Mouse (Mus musculus) intestine, postnatal 0 days (tissue): ENCODE results near the gene Gucy1b1. TPM values are rescaled to one million over a fixed set of nuclear protein-coding genes. Genes with fewer than 3 reads are reported as not detected.

ENCODE experiments used
- ATAC-seq: fragments of 200-750 bp; cut with Nextera tagmentation; 2 replicates; pipeline ENCODE4 v1.8.0; 2017; ENCODE audit warnings: mild to moderate bottlenecking, moderate TSS enrichment, moderate library complexity
- H3K27ac ChIP-seq: fragments of 300-500 bp; sonication (generic); 2 replicates; pipeline ENCODE4 v1.5.1; 2014; ENCODE audit warnings: mild to moderate bottlenecking, low read depth, low read length, moderate library complexity
- H3K27me3 ChIP-seq: fragments of 300-500 bp; sonication (generic); replicated peaks from 2 replicates; pipeline ENCODE4 v1.6.1; 2014; ENCODE audit warnings: low read length, mixed read lengths; ENCODE audit not compliant: control insufficient read depth, insufficient read depth
- H3K36me3 ChIP-seq: fragments of 300-500 bp; sonication (generic); 2 replicates; pipeline ENCODE4 v1.6.1; 2014; ENCODE audit warnings: mild to moderate bottlenecking, moderate library complexity; ENCODE audit not compliant: control insufficient read depth, insufficient read depth
- H3K4me1 ChIP-seq: fragments of 300-500 bp; sonication (generic); replicated peaks from 2 replicates; pipeline ENCODE4 v1.6.1; 2014; ENCODE audit warnings: antibody characterized with exemption, low read length, mixed read lengths; ENCODE audit not compliant: control insufficient read depth, insufficient read depth
- H3K4me2 ChIP-seq: fragments of 300-500 bp; sonication (generic); replicated peaks from 2 replicates; pipeline ENCODE4 v1.6.1; 2014; ENCODE audit warnings: low read depth, mild to moderate bottlenecking, moderate library complexity
- H3K4me3 ChIP-seq: fragments of 300-500 bp; sonication (generic); 2 replicates; pipeline ENCODE4 v1.5.1; 2014; ENCODE audit warnings: low read depth, low read length
- H3K9ac ChIP-seq: fragments of 300-500 bp; sonication (generic); 2 replicates; pipeline ENCODE4 v1.6.1; 2014; ENCODE audit warnings: mild to moderate bottlenecking, low read depth, low read length
- H3K9me3 ChIP-seq: fragments of 300-500 bp; sonication (generic); 2 replicates; pipeline ENCODE4 v1.6.1; 2016; ENCODE audit warnings: mixed run types; ENCODE audit not compliant: control insufficient read depth
- CTCF ChIP-seq: sonication (generic); IDR thresholded peaks from 2 replicates; pipeline ENCODE4 v1.5.1; 2016; ENCODE audit warnings: low read depth, mild to moderate bottlenecking, control low read depth, antibody characterized with exemption, moderate library complexity
- WGBS: fragments of 180-500 bp; shearing (Covaris S2); extraction: QIAGEN DNeasy Blood & Tissue Kit; methylation state at CpG from one replicate; pipeline ENCODE4 v1.1.7; 2014; 5-methylcytosine and 5-hydroxymethylcytosine counted together
- polyA plus RNA-seq: library from polyadenylated mRNA; unstranded; fragments of >200 nt; fragmentation: Nextera tagmentation; extraction: Ambion mirVana; gene quantifications from 2 replicates; pipeline ENCODE4 v1.2.1, GENCODE M21; 2015

Gene Gucy1b1
- 23.3 and 24.8 TPM in 2 replicates for polyA plus RNA-seq

DNA sequence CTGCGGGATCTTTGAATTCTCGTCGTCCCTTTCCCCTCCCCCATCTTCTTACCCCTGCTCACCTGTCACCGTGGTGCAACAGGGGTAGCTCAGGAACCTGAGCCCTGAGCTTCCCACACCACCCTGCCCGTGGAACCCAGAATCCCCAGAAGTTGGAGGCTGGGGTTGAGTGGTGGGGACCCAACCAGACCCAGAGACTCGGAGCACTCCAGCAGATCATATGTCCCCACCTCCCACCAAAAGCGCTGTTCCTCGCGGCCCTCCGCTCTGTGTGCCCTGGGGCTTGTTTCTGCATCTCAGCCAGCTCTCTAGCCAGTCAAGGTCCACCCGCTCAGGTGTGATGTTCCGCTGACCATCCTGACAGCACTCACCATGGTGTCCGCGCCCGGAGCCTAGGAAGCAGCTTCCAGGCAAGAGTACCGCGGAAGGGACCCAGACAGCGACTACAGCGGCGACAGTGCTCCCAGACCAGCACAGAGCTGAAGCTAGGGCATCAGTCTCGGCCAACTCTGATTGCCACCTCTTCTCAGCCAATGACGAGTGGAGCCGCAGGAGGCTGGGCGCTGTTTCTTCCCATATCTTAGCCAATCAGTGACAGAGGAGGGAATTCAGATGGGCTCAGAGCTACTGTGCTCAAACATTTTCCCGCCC, at the start of gene Gucy1b1:
Gene Gucy1b1, minus strand, starts transcription at position 489 of the 651 bp plus-strand sequence.
- ATAC-seq = peak; percentile 75
- no peaks in the 10 kb centered on the region for H3K4me1 ChIP-seq
- peak within 1 kb of the TSS; percentile 71 for H3K4me2 ChIP-seq
- H3K27ac ChIP-seq = peak within 1 kb of the TSS; percentile 41; the same call in 1 of the 2 replicates
- H3K9me3 ChIP-seq = no peaks in the 10 kb centered on the region
- H3K36me3 ChIP-seq = no peaks in the 10 kb centered on the region
- peaks cover 10% of the 10 kb centered on the region; the same call in 1 of the 2 replicates for H3K27me3 ChIP-seq
- 2% methylated on average over 25 of the region's 25 CpGs for WGBS
- TF ChIP-seq CTCF = no peak
- peak within 1 kb of the TSS; percentile 49 for H3K4me3 ChIP-seq
- H3K9ac ChIP-seq = peak within 1 kb of the TSS; percentile 48

DNA sequence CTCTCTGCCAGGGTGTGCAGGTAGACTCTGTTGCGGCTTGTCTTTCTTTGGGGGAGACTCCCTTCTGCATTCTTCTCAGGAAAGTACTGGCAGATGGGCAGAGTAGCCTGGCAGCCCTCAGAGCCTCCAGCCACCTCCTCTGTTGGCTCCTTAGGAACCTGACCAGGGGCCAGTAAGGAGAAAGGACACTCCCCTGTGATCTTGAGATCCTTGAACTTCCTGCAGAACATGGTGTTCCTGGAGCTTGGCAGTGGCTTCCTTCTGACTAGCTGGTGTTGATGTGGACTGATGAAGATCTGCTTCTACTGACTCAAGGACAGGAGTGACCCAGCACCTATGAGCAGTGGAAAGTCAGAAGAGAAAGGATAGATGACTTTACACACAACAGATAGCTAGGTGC, 44.4 kb upstream of the Gucy1b1 start:
- Histone ChIP-seq H3K4me3 (no peak overlapping the region), H3K4me1 (no peaks in the 10 kb centered on the region), H3K36me3 (no peaks in the 10 kb centered on the region), H3K9me3 (no peaks in the 10 kb centered on the region), H3K4me2 (no peak overlapping the region), H3K27ac (no peak overlapping the region), H3K9ac (no peak overlapping the region), H3K27me3 (no peaks in the 10 kb centered on the region)
- no peak for TF ChIP-seq CTCF
- WGBS = 83% methylated on average over 1 of the region's 1 CpGs
- ATAC-seq = no peak

DNA sequence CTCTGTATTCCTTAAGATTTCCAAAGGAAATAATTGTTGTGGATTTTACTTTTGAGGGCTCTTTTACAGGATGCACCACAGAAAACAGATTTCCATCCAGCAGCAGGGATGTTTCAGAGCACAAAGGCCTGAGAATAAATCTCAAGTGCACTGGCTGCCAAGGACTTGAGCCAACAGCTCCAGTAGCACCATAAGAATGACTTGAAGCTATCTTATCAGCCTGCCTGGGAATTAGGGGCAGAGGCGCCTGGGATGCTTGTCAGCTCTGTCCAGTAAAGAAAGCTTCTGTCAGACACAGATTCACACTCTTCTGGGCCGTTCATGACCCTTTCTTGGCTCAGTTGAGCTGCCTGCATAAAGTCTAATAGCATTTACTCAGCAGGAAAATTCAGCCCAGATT, 38.0 kb upstream of the Gucy1b1 start:
- Histone ChIP-seq H3K27me3 (no peaks in the 10 kb centered on the region), H3K4me2 (no peak overlapping the region), H3K4me3 (no peak overlapping the region), H3K9me3 (no peaks in the 10 kb centered on the region), H3K4me1 (no peaks in the 10 kb centered on the region), H3K9ac (no peak overlapping the region), H3K36me3 (no peaks in the 10 kb centered on the region), H3K27ac (no peak overlapping the region)
- TF ChIP-seq CTCF = no peak
- WGBS = 39% methylated on average over 2 of the region's 2 CpGs
- no peak for ATAC-seq

DNA sequence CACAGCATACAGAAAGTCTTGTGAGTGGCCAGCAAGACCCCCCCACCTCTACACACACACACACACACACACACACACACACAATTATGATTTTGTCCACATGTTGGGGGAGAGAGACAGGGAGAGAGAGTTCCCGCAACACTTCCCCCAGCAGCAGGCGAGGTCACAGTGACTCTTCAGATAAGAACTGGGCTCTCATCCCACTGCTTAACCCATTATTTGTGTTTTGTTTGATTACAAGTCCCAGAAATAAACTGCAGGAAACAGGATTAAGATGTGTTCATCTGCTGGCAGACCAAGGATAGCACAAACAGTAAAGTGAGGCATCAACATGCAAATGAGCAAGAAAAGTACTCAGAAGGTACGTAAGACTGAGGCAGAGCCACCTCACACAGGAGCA, 37.5 kb upstream of the Gucy1b1 start:
- TF ChIP-seq CTCF = no peak
- Histone ChIP-seq H3K27ac (no peak overlapping the region), H3K36me3 (no peaks in the 10 kb centered on the region), H3K9ac (no peak overlapping the region), H3K4me1 (no peaks in the 10 kb centered on the region), H3K4me3 (no peak overlapping the region), H3K4me2 (no peak overlapping the region), H3K9me3 (no peaks in the 10 kb centered on the region), H3K27me3 (no peaks in the 10 kb centered on the region)
- ATAC-seq = no peak
- WGBS = 52% methylated on average over 3 of the region's 3 CpGs

DNA sequence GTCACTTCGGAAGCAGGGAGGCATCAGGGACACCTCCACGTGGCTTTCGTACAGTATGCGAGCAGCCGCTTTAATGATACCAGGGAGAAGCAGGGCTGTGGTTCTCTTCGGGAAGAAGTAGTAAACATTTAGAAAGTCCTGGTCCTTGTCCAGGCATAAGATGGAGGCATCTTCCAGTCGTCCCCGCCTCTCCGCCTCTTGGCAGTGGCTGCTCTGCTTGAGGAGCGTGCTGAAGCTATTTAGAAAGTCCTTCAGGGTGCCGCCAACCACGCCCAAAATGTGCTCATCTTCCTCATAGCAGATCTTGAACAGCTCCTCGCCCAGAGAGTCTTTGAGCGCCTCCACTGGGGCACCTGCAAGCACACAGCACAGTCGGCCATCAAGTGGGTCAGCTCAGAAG, 34.5 kb upstream of the Gucy1b1 start:
- ATAC-seq = no peak
- Histone ChIP-seq H3K4me2 (no peak overlapping the region), H3K27me3 (no peaks in the 10 kb centered on the region), H3K36me3 (no peaks in the 10 kb centered on the region), H3K9me3 (no peaks in the 10 kb centered on the region), H3K9ac (no peak overlapping the region), H3K4me3 (no peak overlapping the region), H3K4me1 (no peaks in the 10 kb centered on the region), H3K27ac (no peak overlapping the region)
- 84% methylated on average over 15 of the region's 15 CpGs for WGBS
- TF ChIP-seq CTCF = no peak

DNA sequence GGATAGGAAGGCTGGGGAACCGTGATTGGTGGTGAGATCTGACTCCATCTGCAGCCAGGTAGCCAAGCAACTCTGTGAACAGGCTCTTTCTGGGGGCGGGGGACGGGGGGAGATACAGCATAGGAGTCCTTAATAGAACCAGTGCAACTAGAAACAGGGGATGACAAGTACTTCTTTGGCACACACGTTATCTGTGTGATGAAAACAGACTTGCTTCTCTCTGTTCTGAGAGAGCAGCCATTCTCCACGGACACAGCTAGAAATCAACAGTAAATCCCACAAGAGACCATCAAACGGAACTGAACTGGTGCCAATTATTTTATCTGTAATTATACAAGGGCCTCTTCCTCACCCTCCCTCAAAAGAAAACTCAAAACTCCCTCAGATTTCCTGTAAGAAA, 29.7 kb upstream of the Gucy1b1 start:
- Histone ChIP-seq H3K4me3 (no peak overlapping the region), H3K4me2 (no peak overlapping the region), H3K4me1 (no peaks in the 10 kb centered on the region), H3K27me3 (no peaks in the 10 kb centered on the region), H3K9me3 (no peaks in the 10 kb centered on the region), H3K9ac (no peak overlapping the region), H3K27ac (no peak overlapping the region), H3K36me3 (no peaks in the 10 kb centered on the region)
- WGBS = 68% methylated on average over 6 of the region's 6 CpGs
- TF ChIP-seq CTCF = no peak
- no peak for ATAC-seq
